Comparison of ENCODE assay signal across 34 mouse cellular contexts in the genomic region with DNA sequence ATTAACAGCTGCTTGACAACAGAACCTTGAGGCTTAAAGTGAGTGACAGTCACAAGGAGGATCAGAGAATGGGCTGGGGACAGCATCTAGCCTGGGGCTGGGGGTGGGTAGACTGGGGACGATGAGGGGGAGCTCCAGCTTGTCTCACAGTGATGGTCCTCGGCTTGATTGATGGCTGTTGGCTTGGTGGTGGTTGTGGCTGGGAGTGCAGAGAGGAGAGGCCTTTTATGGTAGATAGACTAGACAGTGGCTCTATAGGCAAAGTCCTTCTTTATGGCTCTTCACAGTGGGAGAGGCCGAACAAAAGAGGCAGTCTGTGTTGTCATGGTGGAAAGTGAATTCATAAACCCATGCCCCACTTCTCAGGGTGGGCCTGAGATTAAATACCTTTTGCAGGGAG. TPM values are rescaled to one million over a fixed set of nuclear protein-coding genes. Genes with fewer than 3 reads are reported as not detected.
A peak's percentile ranks its signal among the peaks of the same experiment; 100 is the strongest.
DNase-seq lines count a peak whose midpoint lies in the region; ATAC-seq and TF ChIP-seq lines count a peak whose summit lies in the region.
"Had no signal": no experiment of that assay in that cellular context is flagged by ENCODE, and none has a peak within 500 bp of the region (broad histone marks: within the 10 kb centered on the region; RNA-seq: fewer than 3 reads in every experiment).

No protein-coding gene starts in this region.

- WGBS in hindbrain, embryonic 12.5 days = 39% methylated on average over 3 of the region's 3 CpGs
- 21% methylated on average over 3 of the region's 3 CpGs for WGBS in hindbrain, postnatal 0 days
- 26% methylated on average over 3 of the region's 3 CpGs for WGBS in neural tube, embryonic 11.5 days
- 4% methylated on average over 3 of the region's 3 CpGs for WGBS in neural tube, embryonic 15.5 days
- WGBS in intestine, embryonic 16.5 days = 45% methylated on average over 3 of the region's 3 CpGs

- H3K9me3 ChIP-seq in hindbrain, embryonic 12.5 days (replicated peaks) = no peaks in the 10 kb centered on the region
- no peaks in the 10 kb centered on the region for H3K9me3 ChIP-seq in hindbrain, postnatal 0 days (ENCODE audit: low read length)
- no peaks in the 10 kb centered on the region for H3K9me3 ChIP-seq in neural tube, embryonic 11.5 days (ENCODE audit: control insufficient read depth, low read length)
- no peaks in the 10 kb centered on the region for H3K9me3 ChIP-seq in neural tube, embryonic 15.5 days (replicated peaks)
- H3K9me3 ChIP-seq in intestine, embryonic 16.5 days (ENCODE audit: control insufficient read depth, low read length) = no peaks in the 10 kb centered on the region
- H3K9me3 ChIP-seq: embryonic facial prominence, embryonic 12.5 days; embryonic facial prominence, embryonic 15.5 days; forebrain, embryonic 12.5 days; forebrain, embryonic 15.5 days; G1E; hindbrain, embryonic 15.5 days had no signal

- H3K36me3 ChIP-seq in hindbrain, embryonic 12.5 days = no peaks in the 10 kb centered on the region
- H3K36me3 ChIP-seq in hindbrain, postnatal 0 days (ENCODE audit: insufficient read depth, low read length) = no peaks in the 10 kb centered on the region
- no peaks in the 10 kb centered on the region for H3K36me3 ChIP-seq in neural tube, embryonic 11.5 days (ENCODE audit: control insufficient read depth, insufficient read depth, low read length)
- H3K36me3 ChIP-seq in neural tube, embryonic 15.5 days = no peaks in the 10 kb centered on the region
- no peaks in the 10 kb centered on the region for H3K36me3 ChIP-seq in intestine, embryonic 16.5 days (ENCODE audit: control insufficient read depth, insufficient read depth, low read length)
- H3K36me3 ChIP-seq: embryonic facial prominence, embryonic 12.5 days; embryonic facial prominence, embryonic 15.5 days; forebrain, embryonic 12.5 days; forebrain, embryonic 15.5 days; G1E; hindbrain, embryonic 15.5 days had no signal

- ATAC-seq in hindbrain, embryonic 12.5 days (ENCODE audit: low FRiP score) = 0 out of 2 replicates have a peak, but pooled peaks have one; percentile 40
- no peak for ATAC-seq in hindbrain, postnatal 0 days
- peak; percentile 66; the same call in 1 of the 2 replicates for ATAC-seq in neural tube, embryonic 11.5 days (ENCODE audit: insufficient read depth, low FRiP score, low TSS enrichment)
- ATAC-seq in neural tube, embryonic 15.5 days (ENCODE audit: low FRiP score) = no peak
- ATAC-seq in intestine, embryonic 16.5 days = peak; percentile 75
- ATAC-seq: forebrain, embryonic 15.5 days; Patski had no signal

- peak; percentile 40 for DNase-seq in embryo, embryonic 9.5 days (ENCODE audit: extremely low spot score)
- DNase-seq in embryo, embryonic 11 days = no peak
- no peak for DNase-seq in hindbrain, postnatal 0 days (ENCODE audit: low spot score)
- DNase-seq in neural tube, embryonic 11.5 days (ENCODE audit: low spot score) = no peak
- no peak for DNase-seq in layer of hippocampus, postnatal 25 days (ENCODE audit: extremely low spot score in 1 of 2, low spot score in 1 of 2)
- DNase-seq: adrenal gland, postnatal 10 days; adrenal gland, postnatal 36 days; B cell, adult 2 months; cerebellum, adult 18-20 months; cerebellum, adult 9-10 months; cerebellum, postnatal 14 days; gastrocnemius, postnatal 10 days; gastrocnemius, postnatal 36 days; heart, adult 2 months; kidney, adult 11 months had no signal

- H3K4me1 ChIP-seq in hindbrain, embryonic 12.5 days = no peaks in the 10 kb centered on the region
- no peaks in the 10 kb centered on the region for H3K4me1 ChIP-seq in hindbrain, postnatal 0 days (ENCODE audit: insufficient read depth, low read length)
- no peaks in the 10 kb centered on the region for H3K4me1 ChIP-seq in neural tube, embryonic 11.5 days (ENCODE audit: control insufficient read depth, insufficient read depth, low read length)
- no peaks in the 10 kb centered on the region for H3K4me1 ChIP-seq in neural tube, embryonic 15.5 days
- H3K4me1 ChIP-seq in intestine, embryonic 16.5 days (ENCODE audit: control insufficient read depth, insufficient read depth, low read length) = no peaks in the 10 kb centered on the region
- H3K4me1 ChIP-seq: embryonic facial prominence, embryonic 12.5 days; embryonic facial prominence, embryonic 15.5 days; forebrain, embryonic 12.5 days; forebrain, embryonic 15.5 days; hindbrain, embryonic 15.5 days had no signal

- no peak overlapping the region for H3K9ac ChIP-seq in hindbrain, embryonic 12.5 days
- no peak overlapping the region for H3K9ac ChIP-seq in hindbrain, postnatal 0 days (replicated peaks; ENCODE audit: low read length)
- H3K9ac ChIP-seq in neural tube, embryonic 11.5 days (ENCODE audit: low read length) = no peak overlapping the region
- H3K9ac ChIP-seq in neural tube, embryonic 15.5 days (replicated peaks) = no peak overlapping the region
- H3K9ac ChIP-seq in intestine, embryonic 16.5 days (ENCODE audit: low read depth, low read length) = no peak overlapping the region
- H3K9ac ChIP-seq: embryonic facial prominence, embryonic 12.5 days; embryonic facial prominence, embryonic 15.5 days; forebrain, embryonic 12.5 days; forebrain, embryonic 15.5 days; hindbrain, embryonic 15.5 days had no signal

- H3K4me3 ChIP-seq in hindbrain, embryonic 12.5 days = no peak overlapping the region
- H3K4me3 ChIP-seq in hindbrain, postnatal 0 days (ENCODE audit: low read length) = no peak overlapping the region
- H3K4me3 ChIP-seq in neural tube, embryonic 11.5 days (ENCODE audit: low read depth, low read length) = no peak overlapping the region
- H3K4me3 ChIP-seq in neural tube, embryonic 15.5 days (replicated peaks) = no peak overlapping the region
- H3K4me3 ChIP-seq in intestine, embryonic 16.5 days (ENCODE audit: low read length) = no peak overlapping the region
- H3K4me3 ChIP-seq: embryonic facial prominence, embryonic 12.5 days; embryonic facial prominence, embryonic 15.5 days; forebrain, embryonic 12.5 days; forebrain, embryonic 15.5 days; heart, adult 2 months; hindbrain, embryonic 15.5 days had no signal

- no peak overlapping the region for H3K4me2 ChIP-seq in hindbrain, embryonic 12.5 days (replicated peaks)
- H3K4me2 ChIP-seq in hindbrain, postnatal 0 days (ENCODE audit: low read depth, low read length) = no peak overlapping the region
- H3K4me2 ChIP-seq in neural tube, embryonic 11.5 days (ENCODE audit: low read depth) = no peak overlapping the region
- H3K4me2 ChIP-seq in neural tube, embryonic 15.5 days = no peak overlapping the region
- H3K4me2 ChIP-seq in intestine, embryonic 16.5 days (ENCODE audit: low read depth, low read length) = no peak overlapping the region
- H3K4me2 ChIP-seq: embryonic facial prominence, embryonic 12.5 days; embryonic facial prominence, embryonic 15.5 days; forebrain, embryonic 12.5 days; forebrain, embryonic 15.5 days; heart, embryonic 11.5 days; hindbrain, embryonic 15.5 days had no signal

- no peak for TF ChIP-seq CTCF in hindbrain, postnatal 0 days (IDR thresholded peaks at IDR 0.05; ENCODE audit: low read depth)

- H3K27me3 ChIP-seq in hindbrain, embryonic 12.5 days = no peaks in the 10 kb centered on the region
- no peaks in the 10 kb centered on the region for H3K27me3 ChIP-seq in hindbrain, postnatal 0 days (ENCODE audit: insufficient read depth, low read length)
- H3K27me3 ChIP-seq in neural tube, embryonic 11.5 days (ENCODE audit: control insufficient read depth, insufficient read depth, low read length) = no peaks in the 10 kb centered on the region
- H3K27me3 ChIP-seq in neural tube, embryonic 15.5 days (replicated peaks) = no peaks in the 10 kb centered on the region
- H3K27me3 ChIP-seq in intestine, embryonic 16.5 days (replicated peaks; ENCODE audit: control insufficient read depth, insufficient read depth, low read length) = no peaks in the 10 kb centered on the region
- H3K27me3 ChIP-seq: CH12.LX; embryonic facial prominence, embryonic 12.5 days; embryonic facial prominence, embryonic 15.5 days; forebrain, embryonic 12.5 days; forebrain, embryonic 15.5 days; hindbrain, embryonic 15.5 days; Patski had no signal

- H3K27ac ChIP-seq in hindbrain, embryonic 12.5 days = no peak overlapping the region
- no peak overlapping the region for H3K27ac ChIP-seq in hindbrain, postnatal 0 days
- H3K27ac ChIP-seq in neural tube, embryonic 11.5 days (ENCODE audit: low read depth, low read length) = no peak overlapping the region
- H3K27ac ChIP-seq in neural tube, embryonic 15.5 days (replicated peaks) = no peak overlapping the region
- H3K27ac ChIP-seq in intestine, embryonic 16.5 days (ENCODE audit: low read length) = no peak overlapping the region
- H3K27ac ChIP-seq: embryonic facial prominence, embryonic 12.5 days; embryonic facial prominence, embryonic 15.5 days; forebrain, embryonic 12.5 days; forebrain, embryonic 15.5 days; heart, adult 2 months; hindbrain, embryonic 15.5 days had no signal

RNA-seq across cellular contexts. Expression of gene Gprc5a, which starts 10.8 kb away (rescaled TPM):
- polyA plus RNA-seq in hindbrain, embryonic 12.5 days (2016; fragmentation: Nextera tagmentation; extraction: Ambion mirVana) = 1.6 and 1.7 TPM in 2 replicates
- 0.25 and 0.63 TPM in 2 replicates for total RNA-seq in hindbrain, postnatal 0 days (2014; rRNA removed)
- 0.30 and 0.35 TPM in 2 replicates for polyA plus RNA-seq in hindbrain, postnatal 0 days (2015; fragmentation: Nextera tagmentation; extraction: Ambion mirVana)
- polyA plus RNA-seq in neural tube, embryonic 11.5 days (2014; fragmentation: Nextera tagmentation; extraction: Ambion mirVana) = 5.8 and 7.5 TPM in 2 replicates
- polyA plus RNA-seq in neural tube, embryonic 15.5 days (2015; fragmentation: Nextera tagmentation; extraction: Ambion mirVana) = 0.40 and 3.3 TPM in 2 replicates
- polyA plus RNA-seq in intestine, embryonic 16.5 days (2015; fragmentation: Nextera tagmentation; extraction: Ambion mirVana) = 8.3 and 10.8 TPM in 2 replicates
- not detected for total RNA-seq in layer of hippocampus, postnatal 25 days (2021)
- total RNA-seq: G1E; granulocyte monocyte progenitor cell, adult 5-6 weeks had no signal
- polyA plus RNA-seq: G1E had no signal

RNA-seq across cellular contexts. Expression of gene Gprc5d, which starts 41.9 kb away (rescaled TPM):
- polyA plus RNA-seq in hindbrain, embryonic 12.5 days (2016; fragmentation: Nextera tagmentation; extraction: Ambion mirVana) = not detected in 2 replicates
- total RNA-seq in hindbrain, postnatal 0 days (2014; rRNA removed) = not detected in 2 replicates
- not detected in 2 replicates for polyA plus RNA-seq in hindbrain, postnatal 0 days (2015; fragmentation: Nextera tagmentation; extraction: Ambion mirVana)
- not detected in 2 replicates for polyA plus RNA-seq in neural tube, embryonic 11.5 days (2014; fragmentation: Nextera tagmentation; extraction: Ambion mirVana)
- not detected in 2 replicates for polyA plus RNA-seq in neural tube, embryonic 15.5 days (2015; fragmentation: Nextera tagmentation; extraction: Ambion mirVana)
- polyA plus RNA-seq in intestine, embryonic 16.5 days (2015; fragmentation: Nextera tagmentation; extraction: Ambion mirVana) = 0.10 TPM in 2 replicates
- not detected for total RNA-seq in layer of hippocampus, postnatal 25 days (2021)
- total RNA-seq: adrenal gland, adult 18-20 months; adrenal gland, postnatal 10 days; adrenal gland, postnatal 36 days; CH12.LX; G1E; gastrocnemius, adult 18-20 months; gastrocnemius, postnatal 10 days; gastrocnemius, postnatal 36 days; granulocyte monocyte progenitor cell, adult 5-6 weeks; heart, adult 2 months; heart, postnatal 25 days; hematopoietic stem cell, adult 5-6 weeks had no signal
- polyA plus RNA-seq: embryonic facial prominence, embryonic 12.5 days; forebrain, embryonic 12.5 days; forebrain, embryonic 15.5 days; G1E; heart, adult 2 months; heart, embryonic 11.5 days; heart, embryonic 14.5 days; heart, postnatal 0 days; hindbrain, embryonic 15.5 days; Patski had no signal

Comparison
In these comparisons a context has a peak if more than half of its experiments do, and no peak if none do; other contexts are left out.
1. ATAC-seq: peak in hindbrain, embryonic 12.5 days (single experiment), neural tube, embryonic 11.5 days (single experiment) and intestine, embryonic 16.5 days (single experiment); none in hindbrain, postnatal 0 days (single experiment) and neural tube, embryonic 15.5 days (single experiment).